Mouse (Mus musculus) embryonic facial prominence, embryonic 14.5 days (tissue): ENCODE data around the gene Ddit4l. TPM values are rescaled to one million over a fixed set of nuclear protein-coding genes. Genes with fewer than 3 reads are reported as not detected.

Experiments
- microRNA-seq: library from miRNA; unstranded; fragments of <30 nt; microRNA quantifications from one replicate; pipeline ENCODE4, GENCODE M21; 2016; ENCODE audit warnings: borderline number of aligned reads
- polyA plus RNA-seq: library from polyadenylated mRNA; unstranded; fragments of >200 nt; fragmentation: Nextera tagmentation; extraction: Ambion mirVana; gene quantifications from 2 replicates; pipeline ENCODE4 v1.2.1, GENCODE M21; 2014

The Ddit4l gene
- polyA plus RNA-seq, 1 experiment from 2014 or later, result 32.4 TPM

Small RNA genes lying within 50 kb of the gene (microRNA-seq; reads per million reads assigned to microRNA genes)
- not detected for gene Gm22468

Other genes starting within 250 kb of the Ddit4l start
- gene Gm21962, start 49.9 kb downstream of the Ddit4l start, polyA plus RNA-seq, result not detected in 2 replicates
- gene H2afz, start 242.9 kb downstream of the Ddit4l start, polyA plus RNA-seq, result 1,328 and 1,383 TPM in 2 replicates
- 12.0 and 13.5 TPM in 2 replicates for gene Dnajb14, start 246.1 kb downstream of the Ddit4l start, polyA plus RNA-seq